Mouse (Mus musculus) cerebellum, adult 11 months (tissue): ENCODE results near the gene Phf13.
A peak's percentile ranks its signal among the peaks of the same experiment; 100 is the strongest.

Experiments
- DNase-seq: peaks from one replicate; pipeline ENCODE4 v3.0.0; 2022

The Phf13 gene

GRCm38 (mm10) chr4:151988342-151989109 lies 7.5 kb downstream of the Phf13 start, which contains the start of gene Thap3:
Thap3 (minus strand) TSS chr4:151988997.
- DNase-seq = peak; percentile 75

- DNase-seq = no peak
Measured at GRCm38 (mm10) chr4:151988014-151988341, 8.1 kb downstream of the Phf13 start.

GRCm38 (mm10) chr4:151986650-151987049 lies 9.4 kb downstream of the Phf13 start:
- DNase-seq = no peak

- peak; percentile 58 for DNase-seq
Measured at GRCm38 (mm10) chr4:151985886-151986285, 10.2 kb downstream of the Phf13 start.

GRCm38 (mm10) chr4:151983560-151983959 lies 12.5 kb downstream of the Phf13 start:
- no peak for DNase-seq

- DNase-seq = no peak
Measured at GRCm38 (mm10) chr4:151983043-151983442, 13.0 kb downstream of the Phf13 start.

- peak; percentile 77 for DNase-seq
Measured at GRCm38 (mm10) chr4:151981363-151981762, 14.7 kb downstream of the Phf13 start.

GRCm38 (mm10) chr4:151980699-151981098 lies 15.4 kb downstream of the Phf13 start:
- DNase-seq = no peak

- DNase-seq = peak; percentile 79
Measured at GRCm38 (mm10) chr4:151977748-151978147, 18.3 kb downstream of the Phf13 start.

- no peak for DNase-seq
Measured at GRCm38 (mm10) chr4:151975441-151975840, 20.6 kb downstream of the Phf13 start.

GRCm38 (mm10) chr4:151972221-151972967 lies 23.7 kb downstream of the Phf13 start:
- DNase-seq = no peak

- DNase-seq = no peak
Measured at GRCm38 (mm10) chr4:151968204-151968921, 27.7 kb downstream of the Phf13 start.

GRCm38 (mm10) chr4:151962817-151963216 lies 33.2 kb downstream of the Phf13 start:
- no peak for DNase-seq

- no peak for DNase-seq
Measured at GRCm38 (mm10) chr4:151960513-151960854, 35.6 kb downstream of the Phf13 start.

- no peak for DNase-seq
Measured at GRCm38 (mm10) chr4:151959849-151960512, 36.1 kb downstream of the Phf13 start.

GRCm38 (mm10) chr4:151957584-151958315 lies 38.3 kb downstream of the Phf13 start:
- DNase-seq = no peak

GRCm38 (mm10) chr4:151955791-151956190 lies 40.3 kb downstream of the Phf13 start:
- DNase-seq = no peak

GRCm38 (mm10) chr4:151953209-151953608 lies 42.8 kb downstream of the Phf13 start:
- DNase-seq = no peak

GRCm38 (mm10) chr4:151948497-151949471 lies 47.3 kb downstream of the Phf13 start:
- DNase-seq = peak; percentile 28

GRCm38 (mm10) chr4:151946211-151946610 lies 49.8 kb downstream of the Phf13 start:
- no peak for DNase-seq
